Mouse (Mus musculus): ENCODE measurements around the gene Prelp. TPM values are rescaled to one million over a fixed set of nuclear protein-coding genes. Genes with fewer than 3 reads are reported as not detected.
"Not testable (repeated sequence)": the region's sequence is repeated elsewhere in the genome, so short reads cannot be mapped to it uniquely, and the experiment has no call there.

Prelp gene
- 10 to 100 TPM; 14.5 to 15.0 TPM for total RNA-seq (2021)

- peak; percentile 68 for DNase-seq
These were observed at the start of gene Prelp for GRCm38 (mm10) chr1:133921304-133921751. Prelp (minus strand) TSS chr1:133921414.

GRCm38 (mm10) chr1:133969427-133969826 lies 48.2 kb upstream of the Prelp start:
- no peak for DNase-seq

GRCm38 (mm10) chr1:133968788-133969325 lies 47.6 kb upstream of the Prelp start:
- DNase-seq, result no peak

- DNase-seq, result no peak
These were observed 46.3 kb upstream of the Prelp start for GRCm38 (mm10) chr1:133967481-133968017.

GRCm38 (mm10) chr1:133966044-133966443 lies 44.8 kb upstream of the Prelp start:
- no peak for DNase-seq

GRCm38 (mm10) chr1:133965298-133965697 lies 44.1 kb upstream of the Prelp start:
- DNase-seq, result no peak

- DNase-seq, result no peak
These were observed 43.5 kb upstream of the Prelp start for GRCm38 (mm10) chr1:133964742-133965141.

- not testable (repeated sequence) for DNase-seq
These were observed 42.4 kb upstream of the Prelp start for GRCm38 (mm10) chr1:133963578-133963977.

GRCm38 (mm10) chr1:133963128-133963527 lies 41.9 kb upstream of the Prelp start:
- not testable (repeated sequence) for DNase-seq

GRCm38 (mm10) chr1:133961281-133962134 lies 40.3 kb upstream of the Prelp start:
- peak; percentile 88 for DNase-seq

GRCm38 (mm10) chr1:133959521-133959920 lies 38.3 kb upstream of the Prelp start:
- DNase-seq, result peak; percentile 55

GRCm38 (mm10) chr1:133954009-133954408 lies 32.8 kb upstream of the Prelp start:
- DNase-seq, result no peak

- no peak for DNase-seq
These were observed 32.1 kb upstream of the Prelp start for GRCm38 (mm10) chr1:133953261-133953742.

- no peak for DNase-seq
These were observed 30.4 kb upstream of the Prelp start for GRCm38 (mm10) chr1:133951598-133951997.

- DNase-seq, result no peak
These were observed 29.0 kb upstream of the Prelp start for GRCm38 (mm10) chr1:133950061-133950782.

- DNase-seq, result no peak
These were observed 23.9 kb upstream of the Prelp start for GRCm38 (mm10) chr1:133945106-133945505.

- DNase-seq, result no peak
These were observed 20.7 kb upstream of the Prelp start for GRCm38 (mm10) chr1:133941904-133942303.

GRCm38 (mm10) chr1:133941158-133941860 lies 20.1 kb upstream of the Prelp start:
- no peak for DNase-seq

- no peak for DNase-seq
These were observed 19.4 kb upstream of the Prelp start for GRCm38 (mm10) chr1:133940481-133941092.

- no peak for DNase-seq
These were observed 18.5 kb upstream of the Prelp start for GRCm38 (mm10) chr1:133939708-133940107.

- DNase-seq, result no peak
These were observed 15.0 kb upstream of the Prelp start for GRCm38 (mm10) chr1:133936169-133936568.
